Mouse (Mus musculus) ES-Bruce4 (cell line): ENCODE measurements at regions not wholly inside any gene's neighbourhood (a gene's known extent, or its start where the extent isn't known, plus 50 kb on each side); places are given as distances from the start of the nearest gene placed in this dataset.

ENCODE experiments used
- CTCF ChIP-seq: IDR thresholded peaks from one replicate; pipeline ENCODE4 v1.8.1; 2011; ENCODE audit warnings: low read depth, low read length
- EP300 ChIP-seq: IDR thresholded peaks from 2 replicates; pipeline ENCODE4 v1.6.1; 2011; ENCODE audit warnings: low read depth, low read length; ENCODE audit not compliant: insufficient read depth

- no peak for TF ChIP-seq EP300
- no peak for TF ChIP-seq CTCF
These were observed 159.0 kb downstream of the Tmx1 start for GRCm38 (mm10) chr12:70611891-70612290.
